Mouse (Mus musculus): ENCODE data around the gene Chid1. TPM values are rescaled to one million over a fixed set of nuclear protein-coding genes. Genes with fewer than 3 reads are reported as not detected.

Gene Chid1
- 10 to 100 TPM; 79.9 to 86.7 TPM for total RNA-seq (2021)
- long read RNA-seq, experiment 1, full-length matches to known transcripts, result 69 of 86 reads
- long read RNA-seq, experiment 1, partial matches to known transcripts, result 7 of 86 reads
- long read RNA-seq, experiment 1, other reads (novel, unspliced or antisense), result 10 of 86 reads
- long read RNA-seq, experiment 2, full-length matches to known transcripts, result 84 of 104 reads
- long read RNA-seq, experiment 2, partial matches to known transcripts, result 8 of 104 reads
- long read RNA-seq, experiment 2, other reads (novel, unspliced or antisense), result 12 of 104 reads

DNA sequence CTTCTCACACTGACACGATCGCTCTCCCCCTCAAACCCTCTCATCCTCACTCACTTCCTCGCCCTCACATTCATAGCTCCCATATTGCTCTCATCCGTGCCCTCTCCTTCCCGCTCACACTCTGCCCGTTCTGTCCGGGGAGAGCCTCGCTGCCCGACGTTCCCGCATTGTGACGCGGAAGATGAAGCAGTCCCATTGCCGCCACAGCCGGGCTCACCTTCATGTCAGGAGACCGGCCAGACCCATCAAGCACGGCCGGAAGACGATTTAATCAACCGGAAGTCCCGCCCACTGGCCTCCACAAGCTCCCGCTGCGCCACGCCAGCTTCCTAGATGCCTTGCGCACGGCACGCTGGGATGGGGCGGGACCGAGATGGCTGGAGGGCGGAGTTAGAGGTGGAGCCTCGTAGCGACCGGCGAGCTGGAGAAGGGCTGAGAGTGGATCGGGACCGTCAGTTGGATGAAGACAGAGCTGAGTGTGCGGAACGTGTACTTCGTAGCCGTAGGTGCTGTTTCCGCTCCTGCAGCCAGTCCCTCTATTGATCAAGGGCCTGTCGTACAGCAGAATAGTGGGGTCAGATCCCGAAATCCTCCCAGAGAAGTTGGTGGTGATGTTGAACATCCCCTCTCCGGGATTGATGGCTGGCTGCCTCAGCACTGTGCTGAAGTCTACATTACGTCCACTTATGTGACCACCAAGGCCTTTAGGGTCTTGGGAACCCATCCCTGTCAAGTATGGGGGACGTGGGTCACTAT is at the start of gene Chid1:
TSS of gene Chid1 (minus strand) at position 302 of the 756 bp plus-strand sequence.
- DNase-seq (ENCODE audit: low spot score in 2 of 2), result peak; percentile 95 to 98

DNA sequence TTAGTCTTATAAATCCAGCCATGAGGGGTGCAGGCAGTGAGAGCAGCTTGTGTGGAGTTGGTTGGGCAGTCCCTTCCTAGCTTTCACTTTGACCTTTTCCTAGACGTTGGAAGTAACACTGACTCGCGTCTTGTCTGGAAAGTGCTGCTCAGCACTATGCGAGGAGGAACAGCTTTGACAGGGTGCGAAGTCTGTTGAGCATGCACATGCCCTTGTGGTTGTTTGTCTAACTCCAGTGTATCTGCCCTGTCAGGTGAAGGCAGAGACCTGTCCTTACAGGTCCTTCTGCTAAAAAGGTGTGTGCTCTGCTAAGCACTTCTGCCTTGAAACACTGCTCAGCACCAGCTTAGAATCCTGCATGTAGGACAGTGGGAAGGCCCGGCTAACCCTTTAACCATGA is 49.2 kb upstream of the Chid1 start:
- no peak for DNase-seq (ENCODE audit: low spot score in 2 of 2)

DNA sequence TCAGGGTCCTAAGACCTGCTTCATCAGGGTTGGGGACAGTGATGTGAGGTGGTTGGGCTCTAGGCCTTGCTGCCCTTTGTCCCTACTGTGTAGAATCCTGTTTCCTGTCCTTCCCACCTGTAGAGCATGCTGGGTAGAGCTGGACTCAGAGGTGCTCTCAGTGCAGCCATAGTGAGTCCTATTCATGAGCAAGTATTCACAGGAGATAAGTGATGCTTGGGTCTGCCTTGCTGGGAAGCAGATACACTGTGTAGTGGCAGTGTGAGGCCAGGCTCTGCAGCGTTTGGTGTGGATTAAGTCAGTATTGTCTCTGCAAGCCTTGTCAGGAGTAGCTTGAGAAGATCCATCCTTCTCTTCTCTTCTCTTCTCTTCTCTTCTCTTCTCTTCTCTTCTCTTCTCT is 46.2 kb upstream of the Chid1 start:
- DNase-seq (ENCODE audit: low spot score in 2 of 2), result no peak

DNA sequence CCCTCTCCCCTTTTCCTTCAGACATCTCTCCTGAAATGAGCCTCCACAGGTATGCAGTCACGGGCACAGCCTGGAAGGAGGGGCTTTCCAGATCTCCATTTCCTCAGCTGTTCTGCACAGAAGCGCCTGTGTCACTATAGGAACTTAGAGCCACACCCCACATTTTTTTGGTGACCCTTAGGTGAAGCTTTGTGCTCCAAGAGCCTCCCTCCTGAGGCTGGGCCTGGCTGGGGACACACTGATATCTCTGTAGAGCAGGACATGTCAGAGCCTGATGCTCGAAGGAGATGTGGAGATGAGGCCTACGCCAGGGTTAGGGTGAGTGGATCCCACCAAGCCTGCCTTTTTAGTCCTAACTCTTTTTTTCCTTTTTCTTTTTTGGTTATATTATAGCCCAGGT is 45.6 kb upstream of the Chid1 start:
- no peak for DNase-seq (ENCODE audit: low spot score in 2 of 2)

DNA sequence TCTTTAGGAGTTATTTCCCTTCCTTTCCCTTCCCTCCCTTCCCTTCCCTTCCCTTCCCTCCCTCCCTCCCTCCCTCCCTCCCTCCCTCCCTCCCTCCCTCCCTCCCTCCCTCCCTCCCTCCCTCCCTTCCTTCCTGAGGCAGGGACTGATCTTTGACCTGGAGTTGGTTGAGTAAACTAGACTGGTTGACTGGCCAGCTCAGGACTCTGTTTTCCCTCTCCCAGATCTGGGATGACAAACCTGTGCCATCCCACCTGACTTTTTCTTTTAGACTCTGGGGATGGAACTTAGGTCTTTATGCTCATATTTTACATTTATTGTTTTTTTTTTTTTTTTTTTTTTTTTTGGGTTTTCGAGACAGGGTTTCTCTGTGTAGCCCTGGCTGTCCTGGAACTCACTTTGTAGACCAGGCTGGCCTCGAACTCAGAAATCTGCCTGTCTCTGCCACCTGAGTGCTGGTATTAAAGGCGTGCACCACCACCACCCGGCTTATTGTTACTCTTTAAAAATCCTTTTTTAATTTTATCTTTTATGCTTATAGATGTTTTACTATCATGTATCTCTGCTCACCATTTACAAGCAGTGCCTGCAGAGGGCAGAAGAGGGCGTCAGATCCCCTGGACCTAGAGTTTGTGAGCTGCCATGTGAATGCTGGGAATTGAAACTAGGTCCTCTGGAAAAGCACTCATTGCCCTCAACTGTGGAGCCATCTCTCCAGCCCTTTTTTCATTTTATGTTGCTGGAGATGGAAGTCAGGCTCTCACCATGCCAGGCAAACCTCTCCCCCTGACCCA is 44.6 kb upstream of the Chid1 start:
- no peak for DNase-seq (ENCODE audit: low spot score in 2 of 2)

DNA sequence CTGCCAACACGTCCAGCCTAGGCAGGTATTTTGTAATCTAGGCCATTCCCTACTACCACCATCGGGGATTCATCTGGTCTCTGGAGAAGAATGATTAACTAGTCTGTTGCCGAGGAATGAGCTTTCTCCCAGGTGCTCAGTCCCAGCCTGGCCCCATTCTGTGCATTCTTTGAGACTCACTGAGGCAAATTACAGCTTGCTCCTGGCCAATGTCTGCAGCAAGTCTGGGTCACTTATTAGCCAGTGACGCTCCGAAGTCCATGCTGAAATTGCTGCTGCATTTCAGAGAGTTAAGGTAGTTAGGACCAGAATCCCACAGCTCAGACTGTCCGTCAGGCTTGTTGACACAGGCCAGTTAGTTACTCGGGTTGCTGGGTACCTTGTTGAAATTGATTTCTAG is 41.7 kb upstream of the Chid1 start:
- no peak for DNase-seq (ENCODE audit: low spot score in 2 of 2)

DNA sequence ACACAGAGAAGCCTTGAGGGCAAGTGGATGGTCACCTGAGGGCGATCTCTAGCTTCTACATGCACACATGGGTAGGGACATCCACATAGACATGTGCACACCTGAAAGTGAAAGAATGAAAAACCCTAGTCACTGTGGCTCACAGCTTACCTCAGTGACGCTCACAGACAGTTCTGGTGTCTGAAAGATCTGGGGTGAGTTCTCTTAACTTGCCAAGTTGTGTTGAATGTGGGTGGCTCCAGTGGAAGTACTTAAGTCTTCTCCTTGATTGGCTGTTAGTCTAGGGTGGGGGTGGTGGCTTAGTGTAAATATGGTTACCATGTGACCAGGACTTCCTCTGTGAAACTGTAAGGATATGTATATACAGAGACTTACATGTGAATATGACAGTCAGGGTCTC is 39.3 kb upstream of the Chid1 start:
- no peak for DNase-seq (ENCODE audit: low spot score in 2 of 2)

DNA sequence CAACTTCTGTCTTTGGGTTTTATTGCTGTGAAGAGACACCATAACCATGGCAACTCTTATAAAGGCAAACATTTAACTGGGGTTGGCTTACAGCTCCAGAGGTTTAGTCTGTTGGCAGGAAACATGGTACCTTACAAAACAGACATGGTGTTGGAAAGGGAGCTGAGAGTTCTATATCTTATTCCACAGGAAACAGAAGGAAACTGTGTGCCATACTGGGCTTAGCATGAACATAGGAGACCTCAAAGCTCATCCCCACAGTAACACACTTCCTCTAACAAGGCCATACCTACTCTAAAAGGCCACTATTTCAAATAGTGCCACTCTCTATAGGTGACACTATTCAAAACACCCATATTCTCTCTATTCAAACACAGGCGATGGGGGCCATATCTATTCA is 38.9 kb upstream of the Chid1 start:
- no peak for DNase-seq (ENCODE audit: low spot score in 2 of 2)

DNA sequence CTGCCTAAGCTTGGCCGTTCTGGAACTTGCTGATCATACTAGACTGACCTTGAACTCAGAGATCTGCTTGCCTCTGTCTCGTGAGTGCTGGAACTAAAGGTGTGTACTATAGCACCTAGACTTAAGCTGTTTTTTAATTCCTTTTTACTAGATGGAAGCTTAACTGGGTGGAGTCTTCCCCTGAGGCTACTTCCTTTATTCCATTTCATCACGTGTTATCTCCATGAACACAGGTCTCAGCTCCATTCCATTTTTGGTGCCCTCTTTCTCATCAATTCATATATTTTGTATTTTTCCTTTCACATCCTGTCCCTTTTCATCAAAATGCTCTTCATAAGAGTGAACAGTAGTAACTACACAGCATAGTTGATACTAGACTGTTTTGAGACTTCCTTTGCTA is 38.1 kb upstream of the Chid1 start:
- DNase-seq (ENCODE audit: low spot score in 2 of 2), result no peak

DNA sequence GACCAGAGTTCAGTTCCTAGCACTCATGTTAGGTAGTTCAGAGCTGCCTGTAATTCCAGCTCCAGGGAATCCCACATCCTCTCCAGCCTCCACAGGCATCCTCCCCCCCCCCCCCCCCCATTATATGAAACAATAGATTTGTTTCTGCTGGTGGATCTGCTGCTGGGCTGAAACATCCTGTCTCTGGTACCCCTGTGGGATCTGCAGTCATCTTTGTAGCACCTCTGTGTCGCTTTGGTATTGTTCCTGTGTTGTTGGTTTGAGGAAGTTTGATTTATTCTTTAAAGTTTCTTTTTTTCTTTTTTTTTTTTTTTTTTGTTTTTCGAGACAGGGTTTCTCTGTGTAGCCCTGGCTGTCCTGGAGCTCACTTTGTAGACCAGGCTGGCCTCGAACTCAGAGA is 35.8 kb upstream of the Chid1 start:
- DNase-seq (ENCODE audit: low spot score in 2 of 2), result no peak

DNA sequence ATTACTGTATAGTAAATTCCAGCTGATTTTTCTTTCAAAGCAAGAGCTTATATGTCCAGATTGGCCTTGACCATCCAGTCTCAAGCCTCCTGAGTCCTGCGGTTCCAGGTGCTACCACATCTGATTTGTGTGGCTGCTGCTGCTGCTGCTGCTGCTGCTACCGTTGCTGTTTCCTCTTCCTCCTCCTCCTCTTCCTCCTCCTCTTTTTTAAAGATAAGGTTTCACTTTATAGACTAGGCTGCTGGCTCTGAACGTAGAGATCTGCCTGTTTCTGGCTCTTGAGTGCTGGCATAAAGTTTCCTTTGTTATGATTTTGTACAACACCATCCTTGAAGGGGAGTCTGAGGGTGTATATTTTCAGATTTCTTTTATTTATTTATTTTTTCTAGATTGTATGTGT is 34.4 kb upstream of the Chid1 start:
- no peak for DNase-seq (ENCODE audit: low spot score in 2 of 2)

DNA sequence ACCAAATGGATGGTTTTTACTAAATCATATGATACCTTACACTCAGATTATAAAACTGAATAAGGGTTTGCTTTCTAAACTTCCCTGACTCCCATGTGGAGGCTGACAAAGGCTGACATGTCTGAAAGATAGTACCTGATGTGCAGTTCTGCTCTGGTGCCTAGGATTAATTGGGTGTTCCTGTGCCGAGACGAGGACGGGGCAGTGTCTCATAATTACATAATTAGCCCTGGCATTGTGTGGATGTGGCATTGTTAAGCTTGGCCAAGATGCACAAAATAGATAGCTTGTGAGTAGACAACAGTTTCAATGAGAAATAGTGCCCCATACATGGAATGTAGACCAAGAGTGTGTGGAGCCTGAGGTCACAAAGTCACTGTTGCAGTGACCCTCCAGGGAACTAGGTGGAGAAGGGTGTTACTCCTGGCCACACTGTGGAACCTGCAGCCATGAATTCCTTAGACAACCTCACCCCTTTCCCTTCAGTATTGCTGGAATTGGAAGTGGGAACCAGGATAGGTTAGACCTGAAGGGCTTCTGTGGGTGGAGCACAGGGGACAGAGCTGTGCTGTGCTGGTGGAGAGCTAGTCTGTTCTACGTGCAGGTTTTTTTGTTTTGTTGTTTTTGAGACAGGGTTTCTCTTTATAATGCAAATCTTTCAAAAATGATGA is 31.1 kb upstream of the Chid1 start:
- no peak for DNase-seq (ENCODE audit: low spot score in 2 of 2)

DNA sequence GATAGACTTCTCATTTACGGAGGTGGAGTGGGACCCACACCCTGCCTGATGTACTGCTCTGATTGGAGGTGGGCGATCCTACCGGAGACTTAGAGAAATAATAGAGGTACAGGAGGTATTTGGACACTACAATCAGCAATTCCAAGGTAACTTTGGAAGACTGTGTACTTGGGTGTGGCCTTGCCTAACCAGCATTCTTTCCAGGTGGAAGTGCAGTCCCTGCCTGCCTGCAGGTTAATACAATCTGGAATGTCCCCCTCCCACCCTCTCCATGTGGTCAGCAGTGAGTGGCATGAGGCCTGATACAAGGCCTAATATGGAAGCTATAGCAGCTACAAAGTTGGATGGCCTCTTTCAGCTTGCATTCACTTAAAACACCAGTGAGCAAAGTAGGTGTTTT is 30.3 kb upstream of the Chid1 start:
- DNase-seq (ENCODE audit: low spot score in 2 of 2), result no peak

DNA sequence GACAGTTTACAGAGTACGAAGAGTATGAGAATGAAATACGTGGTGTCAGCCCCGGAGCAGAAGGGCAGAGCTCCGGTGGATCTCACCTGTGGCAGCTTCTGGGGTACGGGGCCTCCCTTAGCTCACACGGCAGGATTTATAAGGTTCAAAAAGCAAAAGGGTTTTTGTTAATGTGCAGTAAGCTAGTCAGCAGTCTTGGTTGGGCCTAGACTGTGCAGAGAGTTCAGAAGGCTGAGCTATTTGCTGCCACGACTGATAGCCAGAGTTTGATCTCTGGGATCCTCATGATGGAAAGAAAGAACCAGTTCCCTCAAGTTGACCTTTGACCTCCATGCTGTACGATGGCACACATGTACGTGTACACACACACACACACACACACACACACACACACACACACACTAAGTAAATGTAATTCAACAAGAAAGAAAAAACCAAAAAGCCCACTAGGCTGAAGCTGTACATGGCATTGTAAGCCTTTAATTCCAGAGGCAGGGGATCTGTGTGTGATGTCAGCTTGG is 29.7 kb upstream of the Chid1 start:
- no peak for DNase-seq (ENCODE audit: low spot score in 2 of 2)

DNA sequence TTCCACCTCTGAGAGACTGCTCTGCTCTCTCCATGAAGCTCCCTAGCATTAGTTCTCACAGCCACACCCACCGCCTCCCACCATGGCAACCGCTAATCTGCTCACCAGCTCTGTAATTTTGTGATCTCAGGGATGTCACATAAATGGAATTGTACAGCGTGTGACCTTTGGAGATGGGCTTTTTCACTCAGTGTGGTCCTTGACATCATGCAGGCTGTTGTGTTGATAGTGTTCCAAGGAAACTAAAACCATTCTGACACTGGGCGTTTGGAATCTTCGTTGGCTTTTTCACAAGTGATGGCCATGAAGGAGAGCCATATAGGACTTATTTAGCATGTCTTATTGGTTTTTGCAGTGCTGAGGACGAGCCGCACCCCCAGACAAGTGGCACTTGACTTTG is 26.9 kb upstream of the Chid1 start:
- no peak for DNase-seq (ENCODE audit: low spot score in 2 of 2)

DNA sequence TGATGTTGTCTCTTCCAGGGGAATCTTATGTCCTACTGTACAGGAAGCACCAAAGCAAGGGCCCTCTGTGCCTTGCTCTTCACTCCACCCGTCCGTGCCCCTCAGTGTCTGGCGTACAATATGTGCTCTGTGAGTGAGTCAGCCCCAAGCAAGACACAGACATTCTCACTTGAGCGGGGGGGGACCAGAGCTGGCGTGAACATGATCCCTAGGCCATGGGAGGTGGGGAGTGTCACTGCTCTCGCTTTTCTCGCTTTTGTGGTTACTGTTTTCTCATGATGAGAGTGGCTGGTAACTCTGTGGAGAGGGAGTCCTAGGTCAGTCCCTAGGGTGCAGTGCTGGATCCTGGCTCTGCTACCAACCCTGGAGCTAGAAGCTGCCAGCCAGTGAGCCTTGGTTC is 24.9 kb upstream of the Chid1 start:
- DNase-seq (ENCODE audit: low spot score in 2 of 2), result no peak

DNA sequence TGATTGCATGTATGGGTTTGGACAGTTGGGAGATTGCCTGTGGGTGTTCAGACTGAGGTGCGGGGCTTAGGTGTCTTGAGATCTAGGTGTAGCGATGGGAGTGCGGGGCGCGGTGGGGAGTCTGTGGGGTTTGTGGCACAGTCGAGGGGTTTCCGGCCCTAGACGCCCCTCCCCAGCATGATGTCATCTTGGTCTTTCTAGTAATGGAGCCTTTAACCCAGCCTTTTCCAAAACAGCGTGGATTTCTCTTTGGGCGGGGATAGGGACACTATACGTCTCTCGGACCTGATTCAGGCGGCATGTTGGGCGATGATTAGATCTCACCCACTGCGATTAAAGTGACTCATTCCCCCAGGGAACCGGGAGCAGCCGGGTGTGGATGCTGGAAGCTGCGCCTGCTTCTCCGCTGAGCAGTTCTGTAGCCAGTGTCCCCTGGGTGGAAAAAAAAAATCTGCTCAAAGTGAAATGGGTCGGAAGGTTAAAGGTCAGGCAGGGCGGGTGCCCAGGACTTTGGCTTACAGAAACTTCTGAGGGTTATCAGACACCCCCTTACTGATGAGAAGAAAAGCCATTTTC is 23.3 kb upstream of the Chid1 start:
- peak; percentile 47 to 54 for DNase-seq (ENCODE audit: low spot score in 2 of 2)

DNA sequence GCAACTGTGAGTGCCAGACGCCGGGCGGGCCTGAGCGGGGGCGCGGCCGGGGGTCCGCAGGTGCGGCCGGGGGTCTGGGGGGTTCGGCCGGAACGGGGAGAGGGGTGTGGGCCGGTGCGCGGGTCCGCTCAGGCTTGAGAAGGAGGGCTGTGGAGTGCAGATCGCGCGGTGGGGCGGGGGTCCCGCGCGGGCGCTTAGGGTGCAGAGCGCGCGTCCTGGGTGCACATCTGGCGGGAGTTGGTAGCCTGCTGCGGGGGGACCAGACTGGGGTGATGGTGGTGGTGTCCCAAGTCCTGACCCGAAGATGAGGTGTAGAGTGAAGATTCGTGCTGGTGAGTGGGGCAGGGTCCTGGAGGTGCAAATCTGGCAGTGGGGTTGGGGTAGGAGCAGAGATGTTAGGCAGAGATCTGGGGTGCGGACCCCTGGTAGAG is 22.8 kb upstream of the Chid1 start:
- DNase-seq (ENCODE audit: low spot score in 2 of 2), result no peak

DNA sequence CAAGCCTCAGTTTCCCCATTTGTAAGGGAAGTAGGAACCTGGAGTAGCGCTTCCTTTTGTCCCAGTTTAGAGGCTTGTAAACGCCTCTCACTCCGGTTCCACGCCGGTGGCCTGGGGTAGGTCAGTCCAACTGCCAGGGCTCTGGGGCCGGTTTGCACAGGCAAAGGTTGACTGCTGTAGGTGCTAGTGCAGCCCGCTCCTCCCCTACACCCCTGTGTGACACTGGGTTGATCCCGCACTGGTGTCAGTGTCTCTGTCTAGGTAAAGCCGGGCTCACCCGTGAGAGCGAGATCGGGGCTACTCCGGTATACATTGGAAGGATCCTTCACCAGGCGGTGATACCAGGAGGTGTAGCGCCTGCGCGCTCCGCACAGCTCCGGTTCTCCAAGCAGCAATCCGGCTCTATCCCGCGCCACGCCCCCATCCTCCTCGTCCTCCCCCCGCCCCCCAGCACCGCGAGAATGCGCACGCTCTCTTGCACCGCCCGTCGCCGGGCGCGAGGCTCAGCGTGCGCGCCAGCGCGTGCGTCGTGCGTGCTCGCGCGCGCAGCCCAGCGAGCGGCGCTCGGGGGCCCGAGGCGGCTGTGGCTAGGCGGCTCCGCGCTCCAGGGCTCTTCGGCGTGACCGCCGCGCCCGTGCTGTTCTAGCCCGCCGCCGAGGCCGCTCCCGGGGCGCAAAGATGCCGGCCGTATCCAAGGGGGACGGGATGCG is 22.2 kb upstream of the Chid1 start, which contains the start of gene Ap2a2:
TSS of gene Ap2a2 (plus strand) at position 492 of the 710 bp plus-strand sequence.
- DNase-seq (ENCODE audit: low spot score in 2 of 2), result peak; percentile 83 to 93

DNA sequence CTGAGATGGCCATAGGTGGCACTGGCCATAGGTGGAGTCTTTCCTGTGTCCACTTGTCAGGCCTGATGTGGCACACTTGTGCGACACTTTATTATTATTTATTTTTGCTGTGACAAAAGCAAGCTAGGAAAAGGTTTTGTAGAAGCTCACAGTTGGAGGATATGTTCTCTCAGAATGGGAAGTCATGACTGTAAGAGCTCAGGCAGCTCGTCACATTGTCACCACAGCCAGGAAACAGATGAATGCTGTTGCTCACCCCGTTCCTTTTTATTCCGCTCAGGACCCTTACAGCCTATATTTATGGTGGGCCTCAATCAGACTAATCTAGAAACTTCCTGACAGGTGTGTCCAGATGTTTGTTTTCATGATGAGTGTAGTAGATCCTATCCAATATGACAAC is 20.8 kb upstream of the Chid1 start:
- no peak for DNase-seq (ENCODE audit: low spot score in 2 of 2)

Data from layer of hippocampus, postnatal 14 days (tissue).